Mouse (Mus musculus) adrenal gland, postnatal 4 days (tissue): ENCODE measurements around the gene Edar. TPM values are rescaled to one million over a fixed set of nuclear protein-coding genes. Genes with fewer than 3 reads are reported as not detected.

Source experiments
- DNase-seq, 2 experiments: peaks; one replicate each; pipeline ENCODE4 v3.0.0; 2021 to 2022; ENCODE audit warnings: low spot score in 2 of 2, mixed read lengths in 2 of 2
- total RNA-seq, 2 experiments: library from RNA; stranded (reverse); gene quantifications; 2 replicates each; pipeline ENCODE4 v1.2.3; 2021

Edar gene
- total RNA-seq, 2 experiments from 2014 or later: 0.28 TPM

- no peak for DNase-seq
Observed at GRCm38 (mm10) chr10:58604779-58605178, 70.7 kb downstream of the Edar start.

- DNase-seq: no peak
Observed at GRCm38 (mm10) chr10:58601946-58602345, 73.5 kb downstream of the Edar start.

- DNase-seq: no peak
Observed at GRCm38 (mm10) chr10:58601431-58601901, 74.0 kb downstream of the Edar start.

- no peak for DNase-seq
Observed at GRCm38 (mm10) chr10:58600983-58601382, 74.5 kb downstream of the Edar start.

- no peak for DNase-seq
Observed at GRCm38 (mm10) chr10:58600151-58600550, 75.3 kb downstream of the Edar start.

GRCm38 (mm10) chr10:58595821-58596220, 79.6 kb downstream of the Edar start:
- no peak for DNase-seq

GRCm38 (mm10) chr10:58595197-58595596, 80.3 kb downstream of the Edar start:
- DNase-seq: no peak

GRCm38 (mm10) chr10:58594486-58594885, 81.0 kb downstream of the Edar start:
- DNase-seq: no peak

- no peak for DNase-seq
Observed at GRCm38 (mm10) chr10:58585427-58586223, 89.8 kb downstream of the Edar start.

GRCm38 (mm10) chr10:58560521-58560920, 114.9 kb downstream of the Edar start:
- DNase-seq: no peak

- DNase-seq: no peak
Observed at GRCm38 (mm10) chr10:58559901-58560300, 115.6 kb downstream of the Edar start.

GRCm38 (mm10) chr10:58559098-58559497, 116.4 kb downstream of the Edar start:
- no peak for DNase-seq

GRCm38 (mm10) chr10:58554693-58555387, 120.6 kb downstream of the Edar start:
- no peak for DNase-seq

Other genes with a start within 250 kb of the Edar start
- 10 to 100 TPM; 69.2 to 80.6 TPM for gene Ranbp2, start 228.7 kb downstream of the Edar start, total RNA-seq
- 1 to 10 TPM; 4.8 to 4.9 TPM for gene Ccdc138, start 177.7 kb downstream of the Edar start, total RNA-seq
- not detected for gene Gm17542, start 42.6 kb upstream of the Edar start, total RNA-seq
- 1 to 10 TPM; 2.4 to 2.6 TPM for gene Sh3rf3, start 137.7 kb upstream of the Edar start, total RNA-seq